Mouse (Mus musculus) spleen, embryonic (tissue): ENCODE data around the gene Tet2.
"Not testable (repeated sequence)": the region's sequence is repeated elsewhere in the genome, so short reads cannot be mapped to it uniquely, and the experiment has no call there.

Source experiments
- CTCF ChIA-PET: fragments of 350-600 bp; sonication (Branson Sonifier 250); formaldehyde crosslinking; loops from one replicate; lab custom pipeline; 2022; lab: Charles Lee

The Tet2 gene

DNA sequence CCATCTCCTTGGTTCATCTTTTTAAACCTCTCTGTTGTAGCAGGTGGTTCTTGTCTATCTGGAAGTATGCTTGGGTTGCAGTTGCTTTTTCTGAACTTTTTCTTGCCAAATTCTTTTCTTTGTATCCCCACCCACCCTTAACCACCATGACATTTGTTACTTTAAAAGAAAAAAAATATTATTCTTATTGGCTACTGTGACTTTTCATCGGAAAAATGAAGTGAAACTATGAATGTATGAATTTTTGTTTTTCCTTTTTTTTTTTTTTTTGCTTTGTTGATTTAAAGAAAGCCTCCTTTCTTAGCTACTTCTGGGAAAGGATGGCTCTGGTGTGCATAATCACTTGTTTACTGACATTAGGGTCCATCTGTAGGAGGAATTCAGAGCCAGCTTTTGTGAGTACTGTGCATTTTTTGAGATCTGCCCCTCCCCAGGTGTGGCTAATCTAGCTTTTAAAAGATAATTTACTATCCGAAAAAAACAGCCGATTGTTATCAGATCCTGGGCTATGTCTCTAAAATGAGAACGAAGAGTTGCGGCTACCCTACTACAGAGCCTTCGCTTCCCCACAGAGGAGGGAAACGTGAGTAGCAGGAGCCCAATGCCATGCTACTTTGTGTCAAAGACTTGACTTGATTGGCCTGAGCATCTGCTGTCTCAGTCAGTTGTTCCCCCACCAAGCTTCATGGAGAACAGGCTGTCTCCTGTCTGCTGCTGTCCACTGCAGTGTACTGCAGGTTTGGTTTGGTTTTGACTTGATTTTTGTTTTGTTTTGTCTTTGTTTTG lies 4.6 kb upstream of the Tet2 start:
- CTCF ChIA-PET = interaction anchor here (0.6 kb wide), 1 partner anchor 85 kb away, joined by 3 read pairs; no protein-coding TSS in a partner anchor

DNA sequence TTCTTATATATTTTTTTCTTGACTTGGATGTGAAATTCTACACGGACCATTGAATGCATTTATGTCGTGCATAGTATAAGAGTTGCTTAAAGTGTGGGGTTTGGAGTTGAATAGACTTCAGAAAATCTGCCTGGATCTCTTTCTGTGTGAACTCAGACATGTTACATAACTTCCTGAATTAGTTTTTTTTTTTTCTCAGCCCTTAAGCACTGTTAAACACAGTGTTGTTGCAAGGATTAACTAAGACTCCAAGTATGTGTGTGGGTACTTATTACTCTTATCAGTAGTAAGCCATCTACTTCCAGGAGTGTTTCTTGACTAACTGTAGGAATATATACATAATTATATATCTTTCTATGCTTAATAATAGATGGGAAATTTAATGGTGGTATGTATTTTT lies 3.7 kb upstream of the Tet2 start:
- CTCF ChIA-PET = no interaction called here

DNA sequence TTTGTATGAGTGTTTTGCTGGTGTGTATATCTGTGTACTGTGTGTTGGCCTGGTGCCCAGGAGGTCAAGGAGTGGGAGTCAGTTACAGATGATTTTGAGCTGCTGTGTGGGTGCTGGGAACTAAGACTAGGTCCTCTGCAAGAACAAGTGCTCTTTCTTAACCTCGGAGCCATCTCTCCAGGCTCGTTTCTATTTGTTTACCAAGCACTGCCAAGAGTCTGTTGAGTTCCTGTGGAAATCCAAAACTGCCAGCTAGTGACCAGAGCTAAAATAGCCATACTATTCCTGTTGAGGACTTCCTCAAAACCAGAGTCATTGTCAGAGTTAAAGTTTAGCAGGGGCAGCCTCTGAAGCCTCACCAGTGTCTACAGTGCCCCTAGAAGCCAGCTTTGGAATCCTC lies 1.9 kb upstream of the Tet2 start:
- CTCF ChIA-PET = interaction anchor here (0.9 kb wide), 1 partner anchor 14 kb away, joined by 4 read pairs; no protein-coding TSS in a partner anchor

DNA sequence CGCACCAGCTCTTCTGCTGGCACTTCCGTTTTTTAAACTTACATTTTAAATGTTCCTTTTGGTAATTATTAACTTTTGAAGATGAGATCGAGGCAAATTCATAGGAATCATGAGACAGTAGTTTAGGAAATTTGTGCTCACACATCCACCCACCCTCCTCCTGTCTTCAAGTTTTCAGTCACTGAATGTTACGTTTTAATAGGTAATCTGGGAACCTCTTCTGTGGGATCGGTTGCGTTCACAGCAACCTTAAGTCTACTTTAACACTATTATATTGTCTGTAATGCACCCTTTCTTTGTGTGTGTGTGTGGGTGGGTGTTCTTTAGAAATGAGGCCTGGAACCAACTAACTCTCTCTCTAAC lies 346 bp upstream of the Tet2 start:
- CTCF ChIA-PET = interaction anchor here (0.6 kb wide), 2 partner anchors 214 to 1578 kb away, joined by 3 to 17 read pairs; no protein-coding TSS in a partner anchor

DNA sequence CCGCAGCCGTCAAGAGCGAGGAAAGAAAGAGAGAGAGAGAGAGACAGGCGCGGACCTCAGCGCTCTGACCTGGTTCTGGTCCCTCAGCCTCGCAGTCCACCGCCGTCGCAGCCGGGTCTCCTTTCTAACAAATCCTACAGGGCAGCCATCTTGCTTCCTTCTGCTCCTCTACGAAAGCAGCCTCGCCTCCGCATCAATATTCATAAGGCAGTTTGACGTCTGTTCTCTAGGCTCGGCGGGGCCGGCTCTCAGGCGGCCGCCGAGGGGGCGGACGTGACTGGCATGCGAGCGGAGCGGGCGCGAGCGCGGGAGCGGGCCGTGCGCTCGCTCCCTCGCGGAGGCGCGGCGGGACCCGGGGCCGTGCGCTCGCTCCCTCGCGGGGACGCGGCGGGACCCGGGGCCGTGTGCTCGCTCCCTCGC lies 798 bp downstream of the Tet2 start:
- CTCF ChIA-PET = no interaction called here

DNA sequence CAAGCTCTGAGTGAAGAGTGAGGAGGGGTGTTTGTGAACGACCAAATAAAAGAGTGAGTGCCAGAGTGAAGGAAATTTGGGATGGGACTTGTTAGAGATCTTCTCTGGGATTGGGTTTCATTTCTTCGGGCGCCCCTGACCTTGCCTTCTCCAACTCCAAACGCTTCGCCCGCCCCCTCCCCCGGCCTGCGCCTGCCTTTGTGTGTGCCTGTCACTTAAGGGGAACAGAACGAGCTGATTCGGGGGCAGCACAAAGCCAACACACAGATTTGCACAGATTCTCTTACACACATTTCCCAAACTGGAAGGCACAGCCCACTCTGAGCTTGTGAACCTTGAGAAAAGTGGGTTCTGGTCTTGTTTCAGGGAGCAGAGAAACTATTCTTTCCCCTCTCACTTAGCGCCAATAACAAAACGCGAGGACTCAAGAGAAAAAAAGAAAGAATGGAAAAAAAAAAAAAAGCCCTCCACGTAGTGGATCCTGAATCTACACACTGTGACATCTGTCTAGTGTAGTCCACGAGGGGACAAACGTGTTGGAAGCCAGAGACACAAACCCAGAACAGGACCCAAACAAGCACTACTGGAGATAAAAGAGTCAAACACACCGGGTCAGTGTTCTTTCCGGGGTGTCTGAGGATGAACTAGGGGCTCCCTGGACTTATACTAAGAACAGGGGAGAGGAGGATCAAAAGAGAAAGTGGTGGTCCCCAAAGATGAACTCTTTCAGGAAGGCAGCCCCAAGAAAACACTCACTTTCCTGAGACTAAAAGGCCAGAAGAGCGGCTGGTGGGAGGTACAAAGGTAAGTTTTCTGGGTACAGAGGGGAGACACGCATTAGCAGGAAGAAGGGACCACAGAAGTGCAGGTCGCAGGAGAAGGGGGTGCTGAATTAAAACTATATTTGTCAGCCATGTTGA lies 1.6 kb downstream of the Tet2 start:
- CTCF ChIA-PET = interaction anchor here (0.7 kb wide), 1 partner anchor 219 kb away, joined by 3 read pairs; no protein-coding TSS in a partner anchor

DNA sequence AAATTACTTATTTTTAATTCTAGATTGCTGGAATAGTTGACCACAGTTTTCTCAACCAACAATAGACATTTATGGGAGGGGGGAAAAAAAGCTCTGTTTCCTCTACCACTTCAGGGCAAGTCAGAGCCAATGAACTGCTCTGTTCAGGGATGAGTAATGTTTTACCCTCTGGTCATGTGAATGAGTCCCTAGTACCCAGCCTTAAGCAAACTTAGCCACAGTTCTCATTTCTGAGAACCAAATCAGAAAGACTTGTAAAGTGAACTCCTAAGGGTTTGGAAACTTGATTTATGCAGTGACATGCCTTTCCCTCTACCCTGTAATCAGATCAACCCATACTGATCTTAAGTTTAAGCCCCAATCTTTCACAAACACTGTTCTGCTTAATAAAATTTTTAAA lies 2.9 kb downstream of the Tet2 start:
- CTCF ChIA-PET = interaction anchor here (0.6 to 0.7 kb wide), 2 partner anchors 14 to 41 kb away, joined by 3 to 7 read pairs; no protein-coding TSS in a partner anchor

DNA sequence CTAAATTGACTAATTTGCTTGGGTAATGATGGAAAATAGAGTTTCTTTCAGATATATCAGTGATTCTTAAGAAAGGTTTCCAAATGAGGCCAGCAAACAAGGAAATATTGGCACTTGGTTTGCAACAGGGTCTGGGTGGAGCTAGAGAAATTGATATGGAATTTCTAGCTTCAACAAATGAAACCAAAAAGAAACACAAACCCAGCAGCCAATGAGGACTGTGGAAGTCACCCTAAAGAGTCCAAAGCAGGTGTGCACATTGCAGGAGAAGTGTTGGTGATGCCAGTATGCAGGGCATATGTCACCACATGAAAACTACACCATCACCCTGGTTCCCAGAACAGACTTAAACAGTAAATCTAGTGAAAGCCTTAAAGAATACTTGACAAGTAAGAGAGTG lies 3.9 kb downstream of the Tet2 start:
- CTCF ChIA-PET = no interaction called here

DNA sequence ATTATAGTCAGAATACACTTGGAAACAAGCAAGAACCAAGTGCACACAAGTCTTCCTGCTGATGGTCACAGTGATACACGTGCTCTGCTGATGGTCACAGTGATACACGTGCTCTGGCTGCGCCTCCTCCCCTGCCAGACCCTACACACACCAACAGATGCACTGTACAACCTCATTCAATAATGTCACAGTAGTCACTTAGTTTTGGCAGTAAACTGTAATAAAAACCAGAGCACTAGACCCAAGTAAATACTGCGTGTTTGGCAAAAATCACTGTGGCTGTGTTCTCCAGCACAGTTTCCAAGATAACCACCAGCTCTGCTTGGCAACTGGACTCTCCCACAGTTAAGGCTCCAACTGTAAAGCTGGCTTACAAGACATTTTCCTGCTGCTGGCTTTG lies 4.9 kb downstream of the Tet2 start:
- CTCF ChIA-PET = no interaction called here

DNA sequence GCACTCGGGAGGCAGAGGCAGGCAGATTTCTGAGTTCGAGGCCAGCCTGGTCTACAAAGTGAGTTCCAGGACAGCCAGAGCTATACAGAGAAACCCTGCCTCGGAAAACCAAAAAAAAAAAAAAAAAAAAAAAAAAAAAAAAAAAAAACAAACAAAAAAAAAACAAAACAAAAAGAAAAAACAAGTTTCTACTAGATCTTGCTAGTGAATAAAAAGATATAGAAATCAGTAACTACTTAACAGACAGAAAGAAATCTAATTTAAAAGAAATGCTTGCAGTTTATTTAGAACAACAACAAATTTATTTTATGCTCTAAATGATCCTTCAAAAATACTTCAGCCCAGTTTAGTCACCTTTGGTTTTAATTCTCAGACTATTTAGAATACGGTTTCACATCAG lies 6.4 kb downstream of the Tet2 start:
- CTCF ChIA-PET = not testable (repeated sequence)

DNA sequence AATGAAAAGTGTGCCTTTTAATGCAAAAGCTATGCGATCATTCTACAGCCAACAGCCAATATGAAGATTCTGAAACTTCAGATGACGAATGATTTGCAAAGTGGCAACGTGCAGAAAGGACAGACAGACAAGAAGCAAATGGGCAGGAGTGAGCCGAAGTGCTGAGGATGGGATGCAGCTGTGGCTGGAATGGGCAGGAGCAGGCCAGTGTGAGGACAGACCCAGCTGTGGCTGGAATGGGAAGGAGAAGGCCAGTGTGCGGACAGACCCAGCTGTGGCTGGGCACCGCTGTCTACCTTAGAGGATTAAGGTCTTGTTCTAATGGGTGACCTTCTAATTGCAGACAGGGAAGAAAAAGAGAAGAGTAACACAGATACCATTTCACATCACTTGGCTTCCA lies 9.3 kb downstream of the Tet2 start:
- CTCF ChIA-PET = no interaction called here

DNA sequence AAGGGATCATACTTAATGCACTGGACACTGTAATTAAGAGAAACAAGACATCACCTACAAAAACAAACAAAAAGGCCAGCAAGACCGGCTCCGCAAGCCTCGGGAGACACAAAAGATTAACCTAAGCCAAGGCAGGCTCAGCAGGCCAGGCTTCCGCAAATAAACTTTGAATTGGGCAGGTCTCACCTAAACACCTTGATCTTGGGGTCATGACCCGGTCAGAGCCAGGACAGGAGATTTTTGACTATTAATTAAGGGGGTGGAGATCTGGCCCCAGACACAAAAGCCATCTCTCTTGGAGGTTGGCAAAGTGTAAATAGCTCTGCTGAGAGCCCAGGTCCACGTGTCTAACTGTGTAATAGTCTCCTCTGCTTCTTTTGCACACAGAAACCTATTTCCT lies 10.9 kb downstream of the Tet2 start:
- CTCF ChIA-PET = no interaction called here

DNA sequence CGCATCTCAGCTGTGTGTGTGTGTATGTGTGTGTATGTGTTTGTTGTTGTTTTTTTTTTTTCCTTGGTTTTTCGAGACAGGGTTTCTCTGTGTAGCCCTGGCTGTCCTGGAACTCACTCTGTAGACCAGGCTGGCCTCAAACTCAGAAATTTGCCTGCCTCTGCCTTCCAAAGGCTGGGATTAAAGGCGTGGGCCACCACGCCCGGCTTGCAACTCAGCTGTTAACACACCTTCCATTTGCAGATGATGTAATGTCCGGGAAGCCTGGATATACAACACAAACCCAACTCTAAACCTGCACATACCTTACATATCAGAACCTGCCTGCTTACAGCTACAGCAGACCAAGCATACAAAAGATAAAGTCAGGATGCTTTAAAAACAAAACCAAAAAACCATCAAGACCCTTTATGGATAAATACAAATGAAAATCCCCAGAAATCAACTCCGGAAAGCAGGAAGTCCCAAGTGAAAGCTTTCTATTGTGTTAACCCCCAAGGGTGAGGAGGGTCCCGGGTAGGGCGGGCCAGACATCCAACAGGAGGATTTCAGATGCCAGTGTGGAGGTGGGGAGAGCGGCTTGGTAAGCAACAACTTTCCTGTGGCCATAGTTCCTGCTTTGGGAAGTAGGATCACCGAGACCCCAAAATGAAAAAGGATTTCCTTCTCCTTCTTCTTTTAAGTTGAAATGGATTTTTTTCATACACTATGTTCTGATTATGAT lies 11.5 kb downstream of the Tet2 start:
- CTCF ChIA-PET = interaction anchor here (1.1 kb wide), 1 partner anchor 13 kb away, joined by 4 read pairs; no protein-coding TSS in a partner anchor

DNA sequence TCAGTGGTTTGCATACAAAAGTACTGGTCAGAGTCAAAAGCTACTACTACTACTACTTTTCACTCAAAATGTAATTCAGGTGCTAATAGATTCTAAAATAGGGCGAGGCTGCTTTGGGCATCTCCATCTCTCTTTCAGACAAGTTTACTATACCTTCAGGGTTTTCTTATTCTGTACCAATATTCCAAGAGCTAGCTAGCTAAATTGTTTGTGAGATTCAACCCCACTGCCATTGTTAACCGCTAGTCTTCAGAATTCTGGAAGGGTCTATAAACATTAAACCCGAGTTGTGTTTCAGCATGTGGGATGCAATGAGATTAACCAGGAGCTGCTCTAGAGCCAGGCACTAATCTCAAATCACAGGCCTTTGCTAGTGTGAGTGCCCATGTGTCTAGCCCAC lies 12.1 kb downstream of the Tet2 start:
- CTCF ChIA-PET = interaction anchor here (0.7 to 1.1 kb wide), 2 partner anchors 14 to 47 kb away, joined by 4 to 6 read pairs; no protein-coding TSS in a partner anchor

DNA sequence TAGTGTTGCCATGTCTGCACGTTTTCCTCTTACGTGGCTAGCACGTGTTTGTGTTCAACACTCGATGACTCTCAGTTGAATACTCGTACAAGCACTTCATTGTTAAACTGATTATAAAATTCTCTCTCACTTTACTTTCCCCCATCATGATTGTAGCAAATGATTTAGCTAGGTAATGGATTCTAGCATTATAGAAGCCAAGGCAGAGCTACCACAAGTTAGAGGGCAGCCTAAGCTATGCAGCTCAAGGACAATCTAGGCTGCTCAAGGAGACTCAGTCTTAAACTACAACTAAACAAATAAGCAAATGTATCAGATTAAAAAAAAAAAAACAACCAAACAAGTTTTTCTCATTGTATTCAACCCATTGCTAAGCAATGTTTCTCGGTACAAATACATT lies 12.7 kb downstream of the Tet2 start:
- CTCF ChIA-PET = interaction anchor here (0.7 to 1.1 kb wide), 2 partner anchors 14 to 47 kb away, joined by 4 to 6 read pairs; no protein-coding TSS in a partner anchor

DNA sequence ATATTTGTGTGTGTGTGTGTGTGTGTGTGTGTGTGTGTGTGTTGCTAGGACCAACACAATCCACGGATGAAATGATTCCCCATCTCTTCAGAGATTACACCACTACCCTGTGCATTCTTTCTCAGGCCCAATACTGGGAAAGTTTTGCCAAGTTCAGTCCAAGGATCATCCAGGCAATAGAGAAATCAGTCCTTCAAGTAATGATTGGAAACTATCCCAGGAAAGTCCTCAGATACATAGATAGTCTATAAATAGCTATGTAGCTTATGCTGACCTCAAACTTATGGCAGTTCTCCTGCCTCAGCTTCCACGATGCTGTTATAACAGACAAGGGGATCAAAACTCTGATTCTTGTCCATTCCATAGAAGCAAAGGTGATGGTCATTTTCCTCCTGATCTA lies 13.8 kb downstream of the Tet2 start:
- CTCF ChIA-PET = no interaction called here

DNA sequence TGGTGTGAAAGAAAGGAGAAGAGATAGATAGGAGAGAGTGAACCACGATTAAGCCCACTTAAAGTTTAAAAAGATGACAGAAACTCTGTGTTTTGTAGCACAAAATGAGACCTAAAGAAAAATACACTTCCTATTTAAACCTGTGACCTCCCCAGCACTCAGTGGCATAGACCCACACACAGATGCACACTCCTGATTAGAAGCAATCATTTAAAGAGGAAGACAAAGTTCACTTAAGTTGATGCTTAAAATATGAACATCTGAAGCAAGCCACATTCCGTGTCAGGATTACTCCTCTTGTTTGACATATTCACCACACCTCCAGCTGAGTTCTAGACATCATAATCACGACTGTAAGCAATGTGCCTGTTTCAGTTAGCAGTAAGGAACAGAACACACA lies 14.3 kb downstream of the Tet2 start:
- CTCF ChIA-PET = no interaction called here

DNA sequence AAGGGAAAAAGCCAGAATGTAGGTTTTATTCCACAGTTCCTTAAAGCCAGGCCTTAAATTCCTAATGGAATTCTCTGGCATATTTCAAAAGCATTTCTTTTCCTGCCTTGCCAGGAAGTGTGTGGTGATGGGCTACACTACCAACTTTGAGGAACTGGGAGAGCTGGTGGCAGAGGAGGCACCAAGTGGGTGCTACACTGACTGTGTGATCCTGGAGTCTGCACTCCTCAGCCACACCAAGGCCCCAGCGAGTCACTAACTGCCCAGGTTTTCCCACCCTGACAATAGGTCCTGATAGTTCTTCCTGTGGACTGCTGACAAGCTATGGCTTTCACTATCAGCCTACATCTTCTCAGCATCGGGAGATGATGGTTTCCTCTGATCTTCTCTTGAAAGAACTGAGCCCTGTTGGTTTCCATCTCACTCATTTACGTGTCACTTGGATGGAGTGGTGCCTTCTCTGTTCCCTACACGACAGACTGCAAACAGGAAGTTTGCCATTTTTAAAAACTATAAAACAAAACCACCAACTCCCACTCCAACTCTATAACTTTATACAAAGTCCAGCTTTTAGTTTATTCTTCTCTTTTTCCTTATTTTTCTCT lies 18.7 kb downstream of the Tet2 start:
- CTCF ChIA-PET = no interaction called here

DNA sequence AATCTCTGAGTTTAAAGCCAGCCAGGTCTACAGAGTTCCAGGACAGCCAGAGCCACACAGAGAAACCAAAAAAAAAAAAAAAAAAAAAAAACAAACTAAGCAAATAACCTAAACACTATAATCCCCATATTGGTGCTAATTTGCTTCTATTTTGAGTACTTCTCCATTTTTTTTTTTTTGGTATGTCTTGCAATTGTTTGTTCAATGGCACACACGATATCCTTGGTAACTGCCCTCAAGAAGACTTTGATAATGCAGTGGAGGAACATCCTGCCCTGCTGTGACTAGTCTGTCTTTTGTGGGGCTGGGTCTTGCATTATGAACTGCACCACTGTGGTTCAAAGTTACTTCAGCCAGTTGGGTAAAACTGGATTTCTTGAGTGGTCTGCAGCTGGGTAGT lies 19.4 kb downstream of the Tet2 start:
- CTCF ChIA-PET = no interaction called here

DNA sequence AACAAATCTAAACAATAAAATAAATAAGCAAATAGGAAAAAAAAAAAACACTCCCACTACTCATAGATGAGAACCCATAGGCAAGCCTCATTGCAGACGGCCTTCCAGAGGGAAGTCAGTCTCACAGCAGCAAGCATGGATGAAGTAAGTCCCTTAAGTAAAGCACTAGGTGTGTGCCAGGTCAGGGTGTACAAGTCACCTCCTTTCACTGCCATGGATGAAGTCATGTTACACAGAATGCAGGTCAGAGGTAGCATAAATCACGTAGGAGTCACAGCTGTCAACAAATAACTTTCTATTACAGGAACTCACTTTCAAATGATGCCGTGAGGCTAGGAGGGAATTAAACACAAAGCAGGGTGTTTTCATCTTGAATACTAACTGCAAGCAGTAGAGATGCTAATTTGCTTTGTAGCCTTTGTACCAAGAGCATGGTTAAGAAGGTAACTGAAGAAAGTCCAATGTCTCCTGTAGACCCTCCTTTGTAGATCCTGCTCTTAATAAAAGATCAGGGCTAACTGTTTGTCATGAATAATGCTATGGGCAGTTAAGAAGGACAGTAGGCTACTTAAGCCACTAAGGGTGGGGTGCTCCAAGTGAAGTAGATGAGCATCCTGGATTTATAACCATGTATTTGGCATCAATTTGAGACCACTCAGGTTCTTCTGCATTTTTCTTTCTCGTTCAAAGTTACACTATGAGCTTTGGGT lies 20.4 kb downstream of the Tet2 start:
- CTCF ChIA-PET = interaction anchor here (0.6 kb wide), 1 partner anchor 1513 kb away, joined by 3 read pairs; no protein-coding TSS in a partner anchor
